ENCODE assay signal across 18 mouse cellular contexts in the genomic region with DNA sequence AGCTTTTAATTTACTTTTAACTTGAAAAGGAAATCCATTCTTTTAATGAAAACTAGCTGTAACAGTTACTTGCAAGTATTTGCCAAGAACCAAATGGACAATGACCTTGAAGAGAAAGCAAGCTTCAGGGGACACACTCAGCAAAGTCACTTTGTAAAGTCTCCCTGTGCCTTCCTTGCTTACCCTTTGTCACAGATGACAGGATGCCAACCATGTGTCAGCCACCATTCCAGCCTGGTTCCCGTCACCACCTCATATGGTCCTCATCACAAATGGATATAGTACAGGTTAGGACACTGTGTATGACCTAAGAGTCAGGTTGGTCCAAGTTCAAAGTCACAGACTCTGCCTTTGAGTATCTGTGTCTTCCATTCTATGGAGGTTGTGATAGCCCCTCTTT.
A peak's percentile ranks its signal among the peaks of the same experiment; 100 is the strongest.
DNase-seq lines count a peak whose midpoint lies in the region; ATAC-seq and TF ChIP-seq lines count a peak whose summit lies in the region.
"Had no signal": no experiment of that assay in that cellular context is flagged by ENCODE, and none has a peak within 500 bp of the region (broad histone marks: within the 10 kb centered on the region; RNA-seq: fewer than 3 reads in every experiment).

No protein-coding gene starts in this region.

- no peaks in the 10 kb centered on the region for H3K9me3 ChIP-seq in heart, embryonic 11.5 days (replicated peaks; ENCODE audit: control insufficient read depth, low read length)
- no peaks in the 10 kb centered on the region for H3K9me3 ChIP-seq in heart, embryonic 15.5 days (replicated peaks)
- no peaks in the 10 kb centered on the region for H3K9me3 ChIP-seq in heart, embryonic 16.5 days (replicated peaks; ENCODE audit: control insufficient read depth, low read length)
- H3K9me3 ChIP-seq in liver, embryonic 11.5 days (ENCODE audit: control insufficient read depth, low read length) = no peaks in the 10 kb centered on the region
- H3K9me3 ChIP-seq: embryonic facial prominence, embryonic 13.5 days; forebrain, embryonic 12.5 days; hindbrain, embryonic 12.5 days had no signal

- H3K4me3 ChIP-seq in heart, embryonic 11.5 days (ENCODE audit: low read depth, low read length) = no peak overlapping the region
- no peak overlapping the region for H3K4me3 ChIP-seq in heart, embryonic 15.5 days
- no peak overlapping the region for H3K4me3 ChIP-seq in heart, embryonic 16.5 days (ENCODE audit: low read length)
- no peak overlapping the region for H3K4me3 ChIP-seq in lung, adult 2 months (replicated peaks; ENCODE audit: extremely low read depth, low read depth, low read length)
- no peak overlapping the region for H3K4me3 ChIP-seq in liver, embryonic 11.5 days (ENCODE audit: low read depth, low read length)
- H3K4me3 ChIP-seq: embryonic facial prominence, embryonic 13.5 days; forebrain, embryonic 12.5 days; hindbrain, embryonic 12.5 days had no signal

- no peak for TF ChIP-seq CTCF in lung, adult 2 months (IDR thresholded peaks at IDR 0.05; ENCODE audit: insufficient read depth, low read length)

- no peak for TF ChIP-seq POLR2A in lung, adult 2 months (IDR thresholded peaks at IDR 0.05; ENCODE audit: borderline replicate concordance, extremely low read depth, low read depth, low read length)

- WGBS in heart, embryonic 11.5 days (ENCODE audit: insufficient replicate concordance) = 66% methylated on average over 1 of the region's 1 CpGs
- WGBS in heart, embryonic 15.5 days = 83% methylated on average over 1 of the region's 1 CpGs
- WGBS in heart, embryonic 16.5 days = 79% methylated on average over 1 of the region's 1 CpGs
- WGBS in lung, adult 2 months = 84% methylated on average over 1 of the region's 1 CpGs
- 94% methylated on average over 1 of the region's 1 CpGs for WGBS in liver, embryonic 11.5 days

- no peak overlapping the region for H3K27ac ChIP-seq in heart, embryonic 11.5 days (ENCODE audit: low read depth, low read length)
- peak overlapping the region; percentile 40 for H3K27ac ChIP-seq in heart, embryonic 15.5 days
- peak overlapping the region; percentile 33; the same call in 1 of the 2 replicates for H3K27ac ChIP-seq in heart, embryonic 16.5 days (ENCODE audit: low read length)
- no peak overlapping the region for H3K27ac ChIP-seq in liver, embryonic 11.5 days (ENCODE audit: low read depth, low read length)
- H3K27ac ChIP-seq: embryonic facial prominence, embryonic 13.5 days; forebrain, embryonic 12.5 days; hindbrain, embryonic 12.5 days had no signal

- H3K4me1 ChIP-seq in heart, embryonic 11.5 days (ENCODE audit: control insufficient read depth, insufficient read depth, low read length) = peaks cover 68% of the 10 kb centered on the region
- H3K4me1 ChIP-seq in heart, embryonic 15.5 days (replicated peaks) = peaks cover 66% of the 10 kb centered on the region
- H3K4me1 ChIP-seq in heart, embryonic 16.5 days (ENCODE audit: control insufficient read depth, insufficient read depth, low read length) = peaks cover 64% of the 10 kb centered on the region
- peaks cover 38% of the 10 kb centered on the region for H3K4me1 ChIP-seq in lung, adult 2 months (ENCODE audit: control insufficient read depth, insufficient read depth, low read length)
- H3K4me1 ChIP-seq in liver, embryonic 11.5 days (replicated peaks; ENCODE audit: control insufficient read depth, insufficient read depth, low read length) = peaks cover 12% of the 10 kb centered on the region

- H3K27me3 ChIP-seq in heart, embryonic 11.5 days (ENCODE audit: control insufficient read depth, insufficient read depth, low read length) = no peaks in the 10 kb centered on the region
- no peaks in the 10 kb centered on the region for H3K27me3 ChIP-seq in heart, embryonic 15.5 days
- H3K27me3 ChIP-seq in heart, embryonic 16.5 days (ENCODE audit: control insufficient read depth, insufficient read depth, low read length) = no peaks in the 10 kb centered on the region
- H3K27me3 ChIP-seq in liver, embryonic 11.5 days (replicated peaks; ENCODE audit: control insufficient read depth, insufficient read depth, low read length) = peaks cover 13% of the 10 kb centered on the region

- H3K36me3 ChIP-seq in heart, embryonic 11.5 days (ENCODE audit: control insufficient read depth, insufficient read depth, low read length) = no peaks in the 10 kb centered on the region
- H3K36me3 ChIP-seq in heart, embryonic 15.5 days = no peaks in the 10 kb centered on the region
- no peaks in the 10 kb centered on the region for H3K36me3 ChIP-seq in heart, embryonic 16.5 days (ENCODE audit: control insufficient read depth, insufficient read depth)
- no peaks in the 10 kb centered on the region for H3K36me3 ChIP-seq in liver, embryonic 11.5 days (ENCODE audit: control insufficient read depth, insufficient read depth, low read length)
- H3K36me3 ChIP-seq: embryonic facial prominence, embryonic 13.5 days; forebrain, embryonic 12.5 days; hindbrain, embryonic 12.5 days had no signal

- H3K9ac ChIP-seq in heart, embryonic 11.5 days (ENCODE audit: low read depth, low read length) = no peak overlapping the region
- H3K9ac ChIP-seq in heart, embryonic 15.5 days = no peak overlapping the region
- no peak overlapping the region for H3K9ac ChIP-seq in heart, embryonic 16.5 days (ENCODE audit: low read length)
- no peak overlapping the region for H3K9ac ChIP-seq in liver, embryonic 11.5 days (ENCODE audit: low read depth, low read length)
- H3K9ac ChIP-seq: embryonic facial prominence, embryonic 13.5 days; forebrain, embryonic 12.5 days; hindbrain, embryonic 12.5 days had no signal

- peak; percentile 96 for DNase-seq in heart, adult 11 months
- DNase-seq in heart, adult 8-10 months (ENCODE audit: low spot score) = no peak
- no peak for DNase-seq in lung, adult 2 months
- no peak for DNase-seq in liver, embryonic 11.5 days (ENCODE audit: low spot score)
- DNase-seq: adrenal gland, postnatal 10 days; cerebellum, adult 9-10 months; cerebellum, postnatal 36 days; gastrocnemius, postnatal 25 days had no signal

- no peak overlapping the region for H3K4me2 ChIP-seq in heart, embryonic 11.5 days
- H3K4me2 ChIP-seq in heart, embryonic 15.5 days = no peak overlapping the region
- no peak overlapping the region for H3K4me2 ChIP-seq in heart, embryonic 16.5 days (ENCODE audit: low read depth, low read length)
- no peak overlapping the region for H3K4me2 ChIP-seq in liver, embryonic 11.5 days
- H3K4me2 ChIP-seq: embryonic facial prominence, embryonic 13.5 days; forebrain, embryonic 12.5 days; hindbrain, embryonic 12.5 days had no signal

- no peak for ATAC-seq in heart, embryonic 11.5 days (replicated peaks; ENCODE audit: insufficient number of reproducible peaks, low FRiP score, low TSS enrichment)
- ATAC-seq in heart, embryonic 15.5 days (replicated peaks; ENCODE audit: insufficient number of reproducible peaks, insufficient read depth, low FRiP score, low read depth) = no peak
- ATAC-seq in heart, embryonic 16.5 days (replicated peaks; ENCODE audit: extremely low read depth, insufficient read depth, low FRiP score) = no peak; the same call in 1 of the 2 replicates
- no peak for ATAC-seq in liver, embryonic 11.5 days (replicated peaks; ENCODE audit: low FRiP score)
- ATAC-seq: forebrain, embryonic 16.5 days; hindbrain, embryonic 16.5 days; inflammation-experienced regulatory T-cells, adult 6 months; intestine, postnatal 0 days had no signal

Comparison
In these comparisons a context has a peak if more than half of its experiments do, and no peak if none do; other contexts are left out.
1. H3K27ac ChIP-seq: peak in heart, embryonic 15.5 days (single experiment) and heart, embryonic 16.5 days (single experiment); none in heart, embryonic 11.5 days (single experiment) and liver, embryonic 11.5 days (single experiment).